Mouse (Mus musculus) midbrain, embryonic 16.5 days (tissue): ENCODE data around the gene Rbm43. TPM values are rescaled to one million over a fixed set of nuclear protein-coding genes. Genes with fewer than 3 reads are reported as not detected.
"Not testable (repeated sequence)": the region's sequence is repeated elsewhere in the genome, so short reads cannot be mapped to it uniquely, and the experiment has no call there.

Experiments used
- ATAC-seq: fragments of 200-750 bp; cut with Nextera tagmentation; 2 replicates; pipeline ENCODE4 v1.8.0; 2017; ENCODE audit warnings: moderate TSS enrichment
- H3K27ac ChIP-seq: fragments of 300-500 bp; sonication (generic); 2 replicates; pipeline ENCODE4 v1.5.1; 2014; ENCODE audit warnings: mild to moderate bottlenecking, low read length, mixed read lengths
- H3K27me3 ChIP-seq: fragments of 300-500 bp; sonication (generic); 2 replicates; pipeline ENCODE4 v1.6.1; 2014; ENCODE audit warnings: low read depth, low read length, mixed read lengths; ENCODE audit not compliant: control insufficient read depth, insufficient read depth
- H3K36me3 ChIP-seq: fragments of 300-500 bp; sonication (generic); 2 replicates; pipeline ENCODE4 v1.6.1; 2014; ENCODE audit warnings: mild to moderate bottlenecking, low read length, moderate library complexity, mixed read lengths; ENCODE audit not compliant: control insufficient read depth, insufficient read depth
- H3K4me1 ChIP-seq: fragments of 300-500 bp; sonication (generic); 2 replicates; pipeline ENCODE4 v1.6.1; 2014; ENCODE audit warnings: mild to moderate bottlenecking, low read length, mixed read lengths; ENCODE audit not compliant: control insufficient read depth, insufficient read depth
- H3K4me2 ChIP-seq: fragments of 300-500 bp; sonication (generic); 2 replicates; pipeline ENCODE4 v1.6.1; 2014; ENCODE audit warnings: mild to moderate bottlenecking, low read length, mixed read lengths
- H3K4me3 ChIP-seq: fragments of 300-500 bp; sonication (generic); 2 replicates; pipeline ENCODE4 v1.5.1; 2014; ENCODE audit warnings: low read depth, mild to moderate bottlenecking, low read length, moderate library complexity, mixed read lengths
- H3K9ac ChIP-seq: fragments of 300-500 bp; sonication (generic); 2 replicates; pipeline ENCODE4 v1.6.1; 2014; ENCODE audit warnings: low read depth, low read length, mixed read lengths
- H3K9me3 ChIP-seq: fragments of 300-500 bp; sonication (generic); replicated peaks from 2 replicates; pipeline ENCODE4 v1.6.1; 2014; ENCODE audit warnings: mild to moderate bottlenecking, low read length, mixed read lengths; ENCODE audit not compliant: control insufficient read depth, poor library complexity, severe bottlenecking
- WGBS: fragments of 180-500 bp; shearing (Covaris S2); extraction: QIAGEN DNeasy Blood & Tissue Kit; methylation state at CpG from one replicate; pipeline ENCODE4 v1.1.7; 2014; 5-methylcytosine and 5-hydroxymethylcytosine counted together
- polyA plus RNA-seq: library from polyadenylated mRNA; unstranded; fragments of >200 nt; fragmentation: Nextera tagmentation; extraction: Ambion mirVana; gene quantifications from 2 replicates; pipeline ENCODE4 v1.2.1, GENCODE M21; 2015

Gene Rbm43
- polyA plus RNA-seq, 1 experiment from 2014 or later, result 9.4 TPM

DNA sequence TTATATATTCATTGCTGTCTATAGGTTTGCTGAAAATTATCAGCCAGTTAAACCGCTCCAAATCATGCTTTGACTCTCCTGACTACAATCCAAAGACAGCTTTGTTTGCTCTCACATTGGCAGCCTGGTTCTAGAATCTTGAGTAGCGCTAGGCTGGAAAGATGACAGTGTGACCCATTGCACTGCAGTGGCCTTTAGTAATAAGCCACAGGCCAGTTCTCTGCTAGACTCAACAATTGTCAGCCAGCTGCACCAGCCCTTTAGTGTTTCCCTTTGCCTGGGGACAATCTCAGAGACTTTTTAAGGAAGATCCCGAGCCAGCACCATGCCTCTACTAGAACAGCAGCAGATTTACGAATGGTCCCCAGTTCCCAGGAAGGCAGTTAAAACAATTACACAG lies 44.0 kb downstream of the Rbm43 start:
- H3K4me2 ChIP-seq, result no peak overlapping the region
- H3K4me3 ChIP-seq, result no peak overlapping the region
- H3K27ac ChIP-seq, result no peak overlapping the region
- WGBS, result 86% methylated on average over 4 of the region's 4 CpGs
- H3K27me3 ChIP-seq, result no peaks in the 10 kb centered on the region
- H3K9me3 ChIP-seq, result no peaks in the 10 kb centered on the region
- no peak for ATAC-seq
- no peaks in the 10 kb centered on the region for H3K4me1 ChIP-seq
- no peaks in the 10 kb centered on the region for H3K36me3 ChIP-seq
- H3K9ac ChIP-seq, result no peak overlapping the region

DNA sequence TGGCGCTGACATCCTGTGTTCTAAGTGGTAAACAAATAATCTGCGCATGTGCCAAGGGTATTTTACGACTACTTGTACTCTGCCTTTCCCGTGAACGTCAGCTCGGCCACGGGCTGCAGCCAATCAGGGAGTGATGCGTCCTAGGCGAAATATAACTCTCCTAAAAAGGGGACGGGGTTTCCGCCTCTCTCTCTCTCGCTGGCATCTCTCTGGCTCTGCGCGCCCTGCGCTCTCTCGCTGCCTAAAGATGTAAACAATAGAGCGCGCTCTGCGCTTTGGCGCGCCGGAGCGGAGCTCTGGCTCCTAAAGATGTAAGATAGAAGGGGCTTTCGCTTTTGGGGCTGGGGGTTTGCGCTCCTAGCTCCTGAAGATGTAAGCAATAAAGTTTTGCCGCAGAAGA lies 44.8 kb downstream of the Rbm43 start:
- H3K9me3 ChIP-seq, H3K36me3 ChIP-seq, H3K9ac ChIP-seq, H3K27ac ChIP-seq, H3K4me1 ChIP-seq, H3K4me3 ChIP-seq, ATAC-seq, H3K27me3 ChIP-seq, H3K4me2 ChIP-seq: not testable (repeated sequence)
- 98% methylated on average over 8 of the region's 26 CpGs for WGBS

DNA sequence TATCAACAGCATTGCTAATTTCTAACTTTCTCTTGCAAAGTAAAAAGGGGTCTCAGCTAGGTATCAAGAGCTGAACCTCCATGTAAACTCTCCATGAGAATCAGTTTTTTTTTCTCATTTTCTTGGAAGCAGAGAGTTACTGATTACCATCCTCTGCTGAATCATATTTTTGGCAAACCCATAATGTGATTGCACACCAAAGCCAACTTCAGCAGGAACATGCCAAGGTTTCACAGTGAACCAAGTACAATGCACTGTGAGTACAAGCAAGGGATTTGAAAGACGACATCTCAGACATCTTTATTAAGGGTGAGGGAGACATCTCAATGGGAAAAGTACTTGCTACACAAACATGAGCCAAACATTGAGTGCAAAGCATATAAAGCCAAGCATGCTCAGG lies 54.8 kb downstream of the Rbm43 start:
- H3K36me3 ChIP-seq, result no peaks in the 10 kb centered on the region
- ATAC-seq, result no peak
- H3K4me3 ChIP-seq, result no peak overlapping the region
- WGBS, result 77% methylated on average over 1 of the region's 1 CpGs
- H3K9ac ChIP-seq, result no peak overlapping the region
- no peaks in the 10 kb centered on the region for H3K9me3 ChIP-seq
- no peaks in the 10 kb centered on the region for H3K4me1 ChIP-seq
- H3K4me2 ChIP-seq, result no peak overlapping the region
- H3K27ac ChIP-seq, result no peak overlapping the region
- H3K27me3 ChIP-seq, result no peaks in the 10 kb centered on the region

Other genes with a start within 250 kb of the Rbm43 start
- 3.3 and 4.3 TPM in 2 replicates for gene Nmi, start 38.3 kb upstream of the Rbm43 start, polyA plus RNA-seq
- gene Tnfaip6, start 102.8 kb upstream of the Rbm43 start, polyA plus RNA-seq, result 2.8 and 3.8 TPM in 2 replicates
- gene Rif1, start 137.7 kb upstream of the Rbm43 start, polyA plus RNA-seq, result 18.2 and 19.3 TPM in 2 replicates